Mouse (Mus musculus) hindbrain, embryonic 16.5 days (tissue): ENCODE results near the gene Gnl3. TPM values are rescaled to one million over a fixed set of nuclear protein-coding genes. Genes with fewer than 3 reads are reported as not detected.

Source experiments
- ATAC-seq: fragments of 200-750 bp; cut with Nextera tagmentation; 2 replicates; pipeline ENCODE4 v1.8.0; 2017; ENCODE audit warnings: moderate TSS enrichment, moderate library complexity
- H3K27ac ChIP-seq: fragments of 300-500 bp; sonication (generic); 2 replicates; pipeline ENCODE4 v1.5.1; 2014; ENCODE audit warnings: low read depth, mild to moderate bottlenecking, control low read depth, low read length, moderate library complexity
- H3K27me3 ChIP-seq: fragments of 300-500 bp; sonication (generic); replicated peaks from 2 replicates; pipeline ENCODE4 v1.6.1; 2014; ENCODE audit warnings: low read length; ENCODE audit not compliant: control insufficient read depth, insufficient read depth
- H3K36me3 ChIP-seq: fragments of 300-500 bp; sonication (generic); 2 replicates; pipeline ENCODE4 v1.6.1; 2014; ENCODE audit warnings: mild to moderate bottlenecking, low read length, moderate library complexity, mixed read lengths; ENCODE audit not compliant: control insufficient read depth, insufficient read depth
- H3K4me1 ChIP-seq: fragments of 300-500 bp; sonication (generic); 2 replicates; pipeline ENCODE4 v1.6.1; 2014; ENCODE audit warnings: low read depth, low read length; ENCODE audit not compliant: control insufficient read depth, insufficient read depth
- H3K4me2 ChIP-seq: fragments of 300-500 bp; sonication (generic); 2 replicates; pipeline ENCODE4 v1.6.1; 2014; ENCODE audit warnings: mild to moderate bottlenecking, low read length, control low read depth, moderate library complexity
- H3K4me3 ChIP-seq: fragments of 300-500 bp; sonication (generic); 2 replicates; pipeline ENCODE4 v1.5.1; 2014; ENCODE audit warnings: mild to moderate bottlenecking, low read length, control low read depth, moderate library complexity
- H3K9ac ChIP-seq: fragments of 300-500 bp; sonication (generic); 2 replicates; pipeline ENCODE4 v1.6.1; 2014; ENCODE audit warnings: low read depth, mild to moderate bottlenecking, control low read depth, low read length, moderate library complexity
- H3K9me3 ChIP-seq: fragments of 300-500 bp; sonication (generic); 2 replicates; pipeline ENCODE4 v1.6.1; 2014; ENCODE audit warnings: mild to moderate bottlenecking, low read length, moderate library complexity; ENCODE audit not compliant: control insufficient read depth
- WGBS: fragments of 180-500 bp; shearing (Covaris S2); extraction: QIAGEN DNeasy Blood & Tissue Kit; methylation state at CpG from one replicate; pipeline ENCODE4 v1.1.7; 2014; 5-methylcytosine and 5-hydroxymethylcytosine counted together
- polyA plus RNA-seq: library from polyadenylated mRNA; unstranded; fragments of >200 nt; fragmentation: Nextera tagmentation; extraction: Ambion mirVana; gene quantifications from 2 replicates; pipeline ENCODE4 v1.2.1, GENCODE M21; 2015

Gene Gnl3
- polyA plus RNA-seq, 1 experiment from 2014 or later: 40.1 TPM

GRCm38 (mm10) chr14:30974204-30974603 is 44.7 kb downstream of the Gnl3 start:
- Histone ChIP-seq H3K27ac (0 out of 2 replicates have a peak overlapping the region, but pooled peaks have one; percentile 23), H3K27me3 (no peaks in the 10 kb centered on the region), H3K4me2 (no peak overlapping the region), H3K9me3 (no peaks in the 10 kb centered on the region), H3K4me3 (no peak overlapping the region), H3K36me3 (peaks cover 13% of the 10 kb centered on the region), H3K4me1 (no peaks in the 10 kb centered on the region), H3K9ac (no peak overlapping the region)
- WGBS: 45% methylated on average over 6 of the region's 6 CpGs
- ATAC-seq: peak; percentile 78

Other genes starting within 250 kb of the Gnl3 start
- gene Tmem110, start 193.6 kb downstream of the Gnl3 start, polyA plus RNA-seq: 19.6 and 21.9 TPM in 2 replicates
- gene Mustn1, start 140.0 kb downstream of the Gnl3 start, polyA plus RNA-seq: 1.3 and 2.6 TPM in 2 replicates
- not detected in 2 replicates for gene Itih4, start 132.7 kb downstream of the Gnl3 start, polyA plus RNA-seq
- gene Itih3, start 95.4 kb downstream of the Gnl3 start, polyA plus RNA-seq: 3.8 and 4.7 TPM in 2 replicates
- not detected in 2 replicates for gene Itih1, start 75.9 kb downstream of the Gnl3 start, polyA plus RNA-seq
- gene Nek4, start 67.8 kb downstream of the Gnl3 start, polyA plus RNA-seq: 15.6 and 16.3 TPM in 2 replicates
- 55.7 and 59.5 TPM in 2 replicates for gene Glt8d1, start 17.8 kb downstream of the Gnl3 start, polyA plus RNA-seq
- gene Spcs1, start 17.5 kb downstream of the Gnl3 start, polyA plus RNA-seq: 340 and 355 TPM in 2 replicates
- 98.7 and 108 TPM in 2 replicates for gene Pbrm1, start within 50 bp of the Gnl3 start, polyA plus RNA-seq
- gene Smim4, start 109.8 kb upstream of the Gnl3 start, polyA plus RNA-seq: 51.3 and 53.9 TPM in 2 replicates
- 192 and 222 TPM in 2 replicates for gene Nt5dc2, start 111.9 kb upstream of the Gnl3 start, polyA plus RNA-seq
- 13.5 and 17.5 TPM in 2 replicates for gene Stab1, start 149.5 kb upstream of the Gnl3 start, polyA plus RNA-seq
- gene Tnnc1, start 189.2 kb upstream of the Gnl3 start, polyA plus RNA-seq: 2.3 and 15.0 TPM in 2 replicates
- gene Nisch, start 197.8 kb upstream of the Gnl3 start, polyA plus RNA-seq: 304 and 382 TPM in 2 replicates
- 0.61 and 0.66 TPM in 2 replicates for gene Sema3g, start 198.7 kb upstream of the Gnl3 start, polyA plus RNA-seq
- 7.8 and 9.8 TPM in 2 replicates for gene Phf7, start 232.2 kb upstream of the Gnl3 start, polyA plus RNA-seq
- 102 and 120 TPM in 2 replicates for gene Bap1, start 232.3 kb upstream of the Gnl3 start, polyA plus RNA-seq